ENCODE assay signal across 8 mouse cellular contexts in genomic region chr2:112501209-112501608, GRCm38 (mm10). TPM values are rescaled to one million over a fixed set of nuclear protein-coding genes. Genes with fewer than 3 reads are reported as not detected.
A peak's percentile ranks its signal among the peaks of the same experiment; 100 is the strongest.
DNase-seq lines count a peak whose midpoint lies in the region; ATAC-seq lines count a peak whose summit lies in the region.

No protein-coding gene starts in this region.

- DNase-seq in WW6 (ENCODE audit: low read depth, low spot score) = peak; percentile 71
- peak; percentile 45 to 46 for DNase-seq in cerebellum, postnatal 36 days
- DNase-seq in frontal cortex, postnatal 36 days (ENCODE audit: low spot score in 2 of 2) = peak; percentile 61 to 86
- DNase-seq in hindbrain, embryonic 14.5 days (ENCODE audit: low spot score) = peak; percentile 85
- DNase-seq in layer of hippocampus, postnatal 36 days = peak; percentile 69 to 72
- peak; percentile 87 for DNase-seq in lung, postnatal 36 days
- DNase-seq in right cerebral cortex, adult 18-20 months = peak; percentile 82
- DNase-seq in urinary bladder, postnatal 10 days (ENCODE audit: low spot score) = peak; percentile 19

- H3K36me3 ChIP-seq in hindbrain, embryonic 14.5 days (replicated peaks; ENCODE audit: control insufficient read depth, insufficient read depth) = no peaks in the 10 kb centered on the region

- no peak overlapping the region for H3K4me2 ChIP-seq in hindbrain, embryonic 14.5 days (replicated peaks)

- no peaks in the 10 kb centered on the region for H3K27me3 ChIP-seq in hindbrain, embryonic 14.5 days (ENCODE audit: control insufficient read depth, insufficient read depth, low read length)

- no peak overlapping the region for H3K27ac ChIP-seq in hindbrain, embryonic 14.5 days

- WGBS in hindbrain, embryonic 14.5 days = 8% methylated on average over 6 of the region's 6 CpGs

- 0 out of 2 replicates have a peak overlapping the region, but pooled peaks have one; percentile 4 for H3K9ac ChIP-seq in hindbrain, embryonic 14.5 days

- H3K4me1 ChIP-seq in hindbrain, embryonic 14.5 days (replicated peaks; ENCODE audit: control insufficient read depth, insufficient read depth, low read length) = no peaks in the 10 kb centered on the region; the same call in 1 of the 2 replicates

- H3K9me3 ChIP-seq in hindbrain, embryonic 14.5 days (ENCODE audit: control insufficient read depth, low read length) = no peaks in the 10 kb centered on the region

- H3K4me3 ChIP-seq in hindbrain, embryonic 14.5 days (replicated peaks; ENCODE audit: low read length) = no peak overlapping the region

- ATAC-seq in hindbrain, embryonic 14.5 days (ENCODE audit: low FRiP score) = peak; percentile 95

RNA-seq across cellular contexts. Expression of gene Aven, which starts 8.4 kb away (rescaled TPM):
- 3.9 and 6.2 TPM in 2 replicates for polyA plus RNA-seq in hindbrain, embryonic 14.5 days (2014; fragmentation: Nextera tagmentation; extraction: Ambion mirVana)
- 10 to 100 TPM in 1 of 2 experiments, 1 to 10 TPM in 1; 9.7 to 10.6 TPM for total RNA-seq in layer of hippocampus, postnatal 36 days (2021)

RNA-seq across cellular contexts. Expression of gene Chrm5, which starts 20.6 kb away (rescaled TPM):
- polyA plus RNA-seq in hindbrain, embryonic 14.5 days (2014; fragmentation: Nextera tagmentation; extraction: Ambion mirVana) = 1.2 and 1.3 TPM in 2 replicates
- 1 to 10 TPM; 6.6 to 8.8 TPM for total RNA-seq in layer of hippocampus, postnatal 36 days (2021)

RNA-seq across cellular contexts. Expression of gene Emc7, which starts 46.4 kb away (rescaled TPM):
- polyA plus RNA-seq in hindbrain, embryonic 14.5 days (2014; fragmentation: Nextera tagmentation; extraction: Ambion mirVana) = 24.0 and 24.6 TPM in 2 replicates
- total RNA-seq in layer of hippocampus, postnatal 36 days (2021) = 10 to 100 TPM; 44.5 to 45.3 TPM

Comparison
In these comparisons a context has a peak if more than half of its experiments do, and no peak if none do; other contexts are left out.
1. DNase-seq: peak in every context shown above with its lines; median percentile 87 in lung, postnatal 36 days; 85 in hindbrain, embryonic 14.5 days; 82 in right cerebral cortex, adult 18-20 months; 74 in frontal cortex, postnatal 36 days; 71 in WW6; 70 in layer of hippocampus, postnatal 36 days; 46 in cerebellum, postnatal 36 days; 19 in urinary bladder, postnatal 10 days.